Mouse (Mus musculus): ENCODE data around the gene Smarcd2.

GRCm38 (mm10) chr11:106267311-106267852 is 5.4 kb downstream of the Smarcd2 start:
- TF ChIP-seq POLR2A (IDR thresholded peaks at IDR 0.05; ENCODE audit: low read depth, low read length) (no peak), CTCF (conservative IDR thresholded peaks at IDR 0.05; ENCODE audit: insufficient read depth, insufficient read length, low read depth, low read length) (no peak)
